Mouse (Mus musculus): ENCODE data around the gene Tbc1d9.
A peak's percentile ranks its signal among the peaks of the same experiment; 100 is the strongest.
"Not testable (repeated sequence)": the region's sequence is repeated elsewhere in the genome, so short reads cannot be mapped to it uniquely, and the experiment has no call there.

The Tbc1d9 gene

DNA sequence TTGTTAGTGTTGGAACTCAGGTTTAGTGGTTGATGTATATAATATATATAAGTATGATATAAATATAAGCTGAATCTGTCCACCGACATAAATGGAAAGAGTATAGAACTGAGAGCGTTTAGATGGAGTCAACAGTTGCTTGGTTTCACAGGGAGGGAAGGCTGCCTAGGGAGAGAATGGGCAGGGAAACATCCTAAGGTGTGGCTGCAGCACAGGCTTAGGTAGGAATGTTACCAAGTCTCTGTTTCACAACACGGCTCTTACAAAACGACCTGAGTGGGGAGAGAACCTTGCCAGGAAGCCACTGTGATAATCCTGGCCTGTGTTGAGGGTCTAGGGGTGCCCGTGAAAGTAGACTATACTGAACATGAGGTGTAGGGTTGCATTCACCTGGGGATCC, 62.2 kb downstream of the Tbc1d9 start:
- no peak for DNase-seq (ENCODE audit: low spot score in 2 of 2)

- DNase-seq (ENCODE audit: low spot score in 2 of 2): no peak
Observed at GRCm38 (mm10) chr8:83233099-83233498, 67.9 kb downstream of the Tbc1d9 start.

DNA sequence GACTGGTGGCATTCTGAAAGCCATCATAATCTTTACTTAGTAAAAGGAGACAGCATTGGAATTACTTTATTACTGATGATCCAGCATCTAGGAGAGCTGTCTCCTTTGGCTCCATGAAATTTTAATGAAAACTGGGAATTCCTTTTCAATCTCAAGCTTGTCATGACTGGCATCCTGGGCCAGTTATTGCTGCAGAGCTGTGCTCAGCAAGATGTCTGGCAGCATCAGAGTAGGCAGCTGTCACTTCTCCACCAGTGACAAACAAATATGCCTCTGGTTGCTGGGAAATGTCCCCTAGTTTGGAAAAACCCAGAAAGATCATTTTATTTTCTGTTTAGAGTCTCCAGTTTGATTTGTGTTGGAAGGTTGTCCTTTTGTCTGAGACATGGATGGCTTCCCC, 74.2 kb downstream of the Tbc1d9 start:
- no peak for DNase-seq (ENCODE audit: low spot score in 2 of 2)

- DNase-seq (ENCODE audit: low spot score in 2 of 2): no peak
Observed at GRCm38 (mm10) chr8:83244151-83244550, 79.0 kb downstream of the Tbc1d9 start.

DNA sequence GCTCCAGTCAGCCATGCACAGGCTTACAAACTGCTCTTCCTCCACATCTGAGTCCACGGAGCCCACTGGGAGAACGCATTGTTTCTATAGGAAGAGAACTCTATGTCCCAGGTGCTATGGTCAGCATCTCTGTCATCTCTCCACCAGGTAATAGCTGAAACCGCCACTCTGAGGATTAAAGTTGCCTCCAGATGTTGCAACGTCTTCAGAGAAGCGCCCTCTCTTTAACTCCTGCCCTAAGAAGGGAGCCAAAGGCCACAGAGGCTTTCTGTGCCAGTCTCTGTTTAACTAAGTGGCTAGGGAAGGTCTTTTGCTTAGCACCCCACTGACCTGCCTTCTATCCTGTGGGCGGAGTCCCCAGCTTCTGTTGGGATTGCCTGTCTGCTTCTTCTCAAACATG, 85.7 kb downstream of the Tbc1d9 start:
- DNase-seq (ENCODE audit: low spot score in 2 of 2): no peak

- DNase-seq (ENCODE audit: low spot score in 2 of 2): no peak
Observed at GRCm38 (mm10) chr8:83251362-83252246, 86.5 kb downstream of the Tbc1d9 start.

DNA sequence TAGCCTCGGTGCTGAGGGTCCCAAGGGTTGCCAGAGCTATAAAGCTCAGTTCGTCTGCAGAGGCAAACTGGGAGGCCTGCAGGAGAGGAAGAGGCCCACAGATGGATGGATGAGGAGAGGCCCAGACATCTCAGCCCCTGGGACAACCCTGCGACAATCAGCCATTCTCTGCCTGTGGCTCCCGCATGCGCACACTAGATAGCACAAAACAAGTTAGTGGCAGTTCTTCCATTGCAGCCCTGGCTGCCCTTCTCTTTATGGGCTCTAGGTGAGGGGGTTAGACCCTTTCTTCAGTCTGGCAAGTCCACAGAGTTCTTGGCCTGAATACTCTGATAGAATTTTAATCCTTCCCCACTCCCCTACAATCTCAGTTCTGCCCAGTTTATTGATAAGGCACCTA, 87.6 kb downstream of the Tbc1d9 start:
- DNase-seq (ENCODE audit: low spot score in 2 of 2): no peak

- DNase-seq (ENCODE audit: low spot score in 2 of 2): no peak
Observed at GRCm38 (mm10) chr8:83257631-83258030, 92.5 kb downstream of the Tbc1d9 start.

DNA sequence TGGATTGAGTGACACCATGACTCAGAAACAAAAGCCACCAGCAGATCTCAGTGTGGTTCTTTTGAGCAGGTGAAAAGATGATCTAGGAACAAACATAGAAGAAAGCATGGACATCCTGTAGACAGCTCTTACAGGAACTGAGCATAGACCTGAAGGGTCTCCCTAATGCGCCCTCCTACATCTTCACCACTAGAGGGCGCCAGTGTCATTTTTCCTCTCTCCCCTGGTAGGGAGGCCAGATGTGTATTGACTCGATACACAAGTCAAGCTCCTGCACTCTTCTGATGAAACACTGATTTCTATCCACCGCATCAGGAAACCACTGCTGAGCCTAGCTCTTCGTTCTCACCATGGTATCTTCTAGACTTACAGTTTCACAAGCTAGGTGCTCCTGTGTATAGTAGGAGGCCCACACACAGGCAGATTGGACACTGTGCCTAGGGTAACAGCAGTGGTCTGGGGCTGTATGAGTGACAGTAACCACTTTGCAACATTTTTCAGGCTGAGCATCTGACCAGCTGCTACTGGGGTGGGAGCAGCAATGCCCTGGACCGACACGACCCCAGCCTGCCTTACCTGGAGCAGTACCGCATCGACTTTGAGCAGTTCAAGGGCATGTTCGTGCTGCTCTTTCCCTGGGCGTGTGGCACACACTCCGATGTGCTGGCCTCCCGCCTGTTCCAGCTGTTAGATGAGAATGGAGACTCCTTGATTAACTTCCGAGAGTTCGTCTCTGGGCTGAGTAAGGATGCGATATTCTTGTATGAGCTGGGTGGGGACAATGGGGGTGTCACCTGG, 95.5 kb downstream of the Tbc1d9 start:
- DNase-seq (ENCODE audit: low spot score in 2 of 2): peak in 1 of 2 experiments; percentile 40

GRCm38 (mm10) chr8:83271172-83271571, 106.0 kb downstream of the Tbc1d9 start:
- no peak for DNase-seq (ENCODE audit: low spot score in 2 of 2)

DNA sequence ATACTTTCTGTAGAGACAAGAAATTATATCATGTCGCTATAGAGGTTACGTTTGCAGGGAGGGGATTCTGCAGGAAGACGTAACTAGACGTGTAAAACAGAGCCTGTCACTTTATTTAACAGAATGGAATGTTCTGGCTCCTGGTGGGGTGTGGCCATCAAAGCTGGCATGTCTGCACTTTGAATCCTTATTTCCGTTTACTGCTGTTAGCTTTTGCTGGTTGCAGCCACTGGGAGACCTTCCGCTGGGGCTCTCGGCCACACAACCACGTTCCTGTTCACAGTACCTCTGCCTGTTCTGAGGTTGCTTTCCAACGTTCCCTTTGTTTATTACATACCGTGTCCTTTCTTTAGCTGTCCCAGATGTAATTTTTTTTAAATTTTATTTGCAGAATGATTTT, 107.3 kb downstream of the Tbc1d9 start:
- no peak for DNase-seq (ENCODE audit: low spot score in 2 of 2)

DNA sequence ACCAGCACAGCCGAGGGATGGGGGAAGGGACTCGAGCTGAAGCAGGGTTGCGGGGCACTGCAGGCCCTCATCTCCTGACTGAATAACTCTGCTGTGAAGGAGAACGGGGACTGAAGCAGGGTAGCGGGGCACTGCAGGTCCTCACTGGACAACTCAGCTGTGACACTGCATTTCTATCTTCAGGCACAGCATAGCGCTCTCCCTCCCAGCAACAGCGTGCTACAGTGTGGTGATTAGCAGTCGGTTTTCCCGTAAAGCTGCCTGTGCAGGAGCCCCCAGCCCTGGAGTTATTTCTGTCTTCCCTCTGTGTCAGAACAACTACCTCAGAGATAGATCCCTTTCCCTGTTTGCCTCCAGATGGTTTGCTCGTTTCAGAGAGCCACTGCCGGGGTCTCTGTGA, 109.3 kb downstream of the Tbc1d9 start:
- no peak for DNase-seq (ENCODE audit: low spot score in 2 of 2)

DNA sequence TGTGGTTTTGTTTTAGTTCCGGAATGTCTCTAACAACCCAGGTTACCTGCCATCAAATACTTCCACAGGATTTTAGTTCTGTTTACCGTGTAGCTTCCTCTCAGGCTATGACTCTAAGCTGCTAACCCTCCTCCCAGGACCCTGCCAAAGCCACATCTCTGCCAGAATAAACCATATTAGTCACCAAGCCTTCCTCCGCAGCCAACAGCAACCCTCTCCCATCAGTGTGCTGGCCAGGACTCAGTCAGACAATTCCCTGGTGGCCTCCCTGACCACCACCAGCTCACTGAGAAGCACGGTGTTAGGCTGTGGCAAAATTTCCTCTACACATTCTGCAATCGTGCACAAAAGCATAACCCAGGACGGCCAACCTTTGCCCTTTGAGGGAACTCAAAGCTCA, 113.3 kb downstream of the Tbc1d9 start:
- no peak for DNase-seq (ENCODE audit: low spot score in 2 of 2)

GRCm38 (mm10) chr8:83285391-83285790, 120.2 kb downstream of the Tbc1d9 start:
- DNase-seq (ENCODE audit: low spot score in 2 of 2): no peak

DNA sequence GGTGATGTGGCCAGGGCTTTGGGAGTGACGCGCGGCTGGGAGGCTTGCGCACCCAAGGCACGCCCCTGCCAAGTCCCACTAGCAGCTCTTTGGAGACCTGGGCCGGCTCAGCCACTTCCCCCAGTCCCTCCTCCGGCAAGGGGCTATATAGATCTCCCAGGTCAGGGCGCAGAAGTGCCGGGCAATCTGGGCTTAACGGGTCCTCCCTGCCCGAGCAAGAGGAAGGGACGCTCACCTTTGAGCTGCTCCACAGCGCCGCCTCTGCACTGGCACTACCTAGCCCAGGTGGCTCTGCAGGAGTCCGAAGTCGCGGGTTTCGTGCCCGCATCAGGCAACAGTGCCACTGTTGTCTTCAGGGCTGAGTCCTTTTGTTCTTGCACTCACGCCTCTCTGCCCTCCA, 125.0 kb downstream of the Tbc1d9 start, which contains the start of gene Ucp1:
TSS of gene Ucp1 (plus strand) at position 177 of the 400 bp plus-strand sequence.
- DNase-seq (ENCODE audit: low spot score in 2 of 2): no peak

DNA sequence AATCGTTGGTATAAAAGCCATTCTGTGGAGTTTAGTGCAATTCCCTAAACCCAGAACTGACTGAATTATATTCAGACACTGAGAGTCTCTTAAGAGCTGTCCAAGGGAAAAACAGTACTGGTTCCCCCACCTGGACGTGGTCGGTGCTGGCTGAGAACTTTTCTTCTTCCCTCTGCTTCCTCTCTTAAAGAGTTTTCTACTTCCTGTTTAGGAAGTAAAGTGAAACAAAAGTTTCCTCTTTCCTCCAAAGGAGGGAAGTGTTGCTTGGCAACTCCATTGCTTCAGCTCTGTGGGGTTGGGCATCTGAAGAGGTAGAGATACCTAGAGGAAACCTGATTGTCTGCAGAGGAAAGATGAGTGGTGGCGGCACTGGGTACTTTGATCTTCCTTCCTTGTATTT, 132.2 kb downstream of the Tbc1d9 start:
- no peak for DNase-seq (ENCODE audit: low spot score in 2 of 2)

DNA sequence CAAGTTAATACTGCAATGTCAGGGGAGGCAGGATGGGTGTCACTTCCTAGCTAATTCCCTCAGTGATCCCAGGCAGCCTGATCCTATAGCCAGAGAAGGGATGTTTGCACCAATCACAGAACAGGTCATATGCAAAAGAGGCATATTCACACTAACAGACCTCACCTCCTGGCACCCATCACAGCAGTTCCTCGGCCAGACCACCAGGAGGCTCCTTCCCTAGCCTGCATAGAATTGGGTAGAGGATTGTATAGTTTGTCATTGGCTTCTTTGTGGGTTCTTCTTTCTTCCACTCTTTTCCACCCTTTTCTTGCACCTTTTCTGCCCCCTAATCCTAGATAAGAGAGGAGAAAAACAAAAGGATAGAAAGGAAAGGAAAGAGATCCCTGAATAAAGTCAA, 135.0 kb downstream of the Tbc1d9 start:
- DNase-seq (ENCODE audit: low spot score in 2 of 2): no peak

GRCm38 (mm10) chr8:83304946-83305345, 139.8 kb downstream of the Tbc1d9 start:
- no peak for DNase-seq (ENCODE audit: low spot score in 2 of 2)

- DNase-seq (ENCODE audit: low spot score in 2 of 2): no peak
Observed at GRCm38 (mm10) chr8:83309836-83310235, 144.7 kb downstream of the Tbc1d9 start.

DNA sequence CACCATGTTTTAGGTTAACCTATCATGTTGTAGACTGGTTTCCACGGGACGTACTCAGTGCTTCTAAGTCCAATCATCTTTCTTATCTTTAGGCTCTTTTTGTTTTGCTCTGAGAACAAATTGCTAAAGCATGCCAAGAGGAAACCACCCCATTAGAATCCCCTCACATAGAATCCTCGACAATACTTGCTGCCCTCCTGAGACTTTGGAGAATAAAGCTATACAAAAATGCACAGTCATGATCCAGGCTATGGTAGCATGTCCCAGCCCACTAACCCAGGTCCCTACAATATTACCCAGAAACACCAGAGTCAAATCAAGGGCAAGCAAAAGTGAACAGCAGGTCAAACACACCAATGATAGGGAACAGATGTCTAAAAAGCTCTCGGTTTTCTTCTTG, 149.9 kb downstream of the Tbc1d9 start:
- not testable (repeated sequence) for DNase-seq (ENCODE audit: low spot score in 2 of 2)

DNA sequence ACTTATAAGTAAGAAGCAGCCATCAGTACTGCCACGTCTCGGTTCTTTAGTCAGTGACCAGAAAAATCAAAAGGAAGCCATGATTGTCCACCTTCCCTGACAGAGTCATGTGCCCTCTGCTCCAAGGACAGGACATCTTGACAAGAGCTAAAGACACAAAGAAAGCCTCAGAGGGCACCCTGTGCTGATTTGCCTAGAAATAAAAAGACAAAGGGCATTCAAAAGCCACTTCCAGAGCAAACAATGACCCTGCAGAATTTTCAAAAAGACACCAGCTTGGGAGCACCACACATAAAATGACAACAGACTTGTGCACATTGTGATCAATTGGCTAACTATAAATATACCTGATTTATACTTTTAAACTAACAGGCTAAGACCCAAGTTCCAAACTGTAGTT, 150.5 kb downstream of the Tbc1d9 start:
- DNase-seq (ENCODE audit: low spot score in 2 of 2): no peak

DNA sequence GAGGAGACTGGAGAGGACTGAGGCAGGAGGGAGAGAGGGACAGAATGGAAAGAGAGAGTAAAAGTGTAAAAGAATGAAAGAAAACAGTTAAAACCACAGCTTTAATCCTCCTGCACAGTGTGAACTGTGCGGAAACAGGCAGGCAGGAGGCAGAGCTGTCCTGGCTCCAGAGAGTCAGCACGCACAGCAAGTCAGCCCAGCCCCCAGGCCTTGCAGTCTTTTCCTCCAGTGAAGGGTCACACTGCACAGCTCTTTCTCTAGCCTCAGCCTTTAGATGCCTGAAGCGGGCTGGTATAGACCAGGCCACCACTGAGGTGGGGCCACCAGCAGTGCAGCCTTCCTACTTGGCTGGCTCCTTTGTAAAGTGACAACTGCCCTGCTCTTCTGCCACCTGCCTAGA, 155.4 kb downstream of the Tbc1d9 start:
- no peak for DNase-seq (ENCODE audit: low spot score in 2 of 2)

DNA sequence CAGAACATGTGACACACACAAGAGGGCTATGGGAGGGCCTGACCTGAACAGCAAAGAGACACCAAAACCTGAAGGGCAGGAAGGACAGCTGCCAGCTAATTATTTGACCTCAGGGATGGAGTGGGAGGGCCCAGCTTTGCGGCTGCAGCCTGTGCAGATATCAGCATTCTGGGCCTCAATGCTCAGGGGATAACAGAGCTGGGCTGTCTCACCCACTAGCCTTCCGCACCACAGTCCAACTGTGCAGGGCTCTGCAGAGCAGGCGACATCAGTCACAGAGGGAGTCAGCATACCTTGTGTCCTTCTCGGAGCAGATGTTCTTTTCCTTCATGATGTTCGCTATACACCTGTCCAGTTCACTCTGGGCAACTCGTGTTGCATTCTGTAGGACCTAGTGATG, 157.2 kb downstream of the Tbc1d9 start:
- no peak for DNase-seq (ENCODE audit: low spot score in 2 of 2)

Measured in cerebellum, postnatal 4 days (tissue).